Mouse (Mus musculus): Measurements from ENCODE around the gene Grid2ip.

- no peak for TF ChIP-seq CTCF (conservative IDR thresholded peaks at IDR 0.05 in 1 of 2, IDR thresholded peaks at IDR 0.05 in 1 of 2; ENCODE audit: low read depth in 2 of 2, low read length in 2 of 2)
- TF ChIP-seq POLR2A (IDR thresholded peaks at IDR 0.05; ENCODE audit: low read depth, low read length), result no peak
- TF ChIP-seq USF1 (IDR thresholded peaks at IDR 0.05; ENCODE audit: low read depth, low read length), result no peak
- TF ChIP-seq MAX (IDR thresholded peaks at IDR 0.05; ENCODE audit: low read length), result no peak
- no peak for TF ChIP-seq MAZ (IDR thresholded peaks at IDR 0.05; ENCODE audit: low read depth, low read length)
- TF ChIP-seq RCOR1 (conservative IDR thresholded peaks at IDR 0.05; ENCODE audit: low read depth, low read length), result no peak
- no peak for TF ChIP-seq MAFK (IDR thresholded peaks at IDR 0.05; ENCODE audit: insufficient replicate concordance, low read length)
- TF ChIP-seq POLR2AphosphoS2 (IDR thresholded peaks at IDR 0.05; ENCODE audit: low read depth, low read length), result no peak
- no peak for TF ChIP-seq EP300 (IDR thresholded peaks at IDR 0.05; ENCODE audit: low read length)
Observed at GRCm38 (mm10) chr5:143315514-143315888, 41.6 kb upstream of the Grid2ip start.

Data from CH12.LX (cell line).